Mouse (Mus musculus) lung, postnatal 0 days (tissue): Measurements from ENCODE around the gene Gpx7. TPM values are rescaled to one million over a fixed set of nuclear protein-coding genes. Genes with fewer than 3 reads are reported as not detected.

ENCODE experiments used
- ATAC-seq: fragments of 200-750 bp; cut with Nextera tagmentation; 2 replicates; pipeline ENCODE4 v1.8.0; 2017; ENCODE audit warnings: moderate library complexity
- DNase-seq: peaks from one replicate; pipeline ENCODE4 v3.0.0-alpha.2; 2016; ENCODE audit warnings: low spot score
- H3K27ac ChIP-seq: fragments of 300-500 bp; sonication (generic); 2 replicates; pipeline ENCODE4 v1.5.1; 2014; ENCODE audit warnings: antibody characterized with exemption, mild to moderate bottlenecking, low read length, mixed read lengths
- H3K27me3 ChIP-seq: fragments of 300-500 bp; sonication (generic); replicated peaks from 2 replicates; pipeline ENCODE4 v1.6.1; 2014; ENCODE audit warnings: low read length, mixed read lengths; ENCODE audit not compliant: insufficient read depth
- H3K36me3 ChIP-seq: fragments of 300-500 bp; sonication (generic); 2 replicates; pipeline ENCODE4 v1.6.1; 2014; ENCODE audit warnings: low read length, mixed read lengths; ENCODE audit not compliant: insufficient read depth
- H3K4me1 ChIP-seq: fragments of 300-500 bp; sonication (generic); 2 replicates; pipeline ENCODE4 v1.6.1; 2014; ENCODE audit warnings: antibody characterized with exemption, low read depth, low read length, mixed read lengths; ENCODE audit not compliant: insufficient read depth
- H3K4me2 ChIP-seq: fragments of 300-500 bp; sonication (generic); replicated peaks from 2 replicates; pipeline ENCODE4 v1.6.1; 2014; ENCODE audit warnings: low read depth, mild to moderate bottlenecking, low read length, moderate library complexity, mixed read lengths
- H3K4me3 ChIP-seq: fragments of 300-500 bp; sonication (generic); 2 replicates; pipeline ENCODE4 v1.5.1; 2014; ENCODE audit warnings: low read depth, low read length
- H3K9ac ChIP-seq: fragments of 300-500 bp; sonication (generic); replicated peaks from 2 replicates; pipeline ENCODE4 v1.6.1; 2014; ENCODE audit warnings: low read depth, mild to moderate bottlenecking
- H3K9me3 ChIP-seq: fragments of 300-500 bp; sonication (generic); 2 replicates; pipeline ENCODE4 v1.6.1; 2016; ENCODE audit warnings: low read length, mixed read lengths
- CTCF ChIP-seq: IDR thresholded peaks from 2 replicates; pipeline ENCODE4 v1.5.1; 2016; ENCODE audit warnings: antibody characterized with exemption, mild to moderate bottlenecking
- EP300 ChIP-seq: IDR thresholded peaks from 2 replicates; pipeline ENCODE4 v1.6.1; 2016; ENCODE audit warnings: antibody characterized with exemption, mild to moderate bottlenecking, control low read depth
- WGBS: fragments of 180-500 bp; shearing (Covaris S2); extraction: QIAGEN DNeasy Blood & Tissue Kit; methylation state at CpG from one replicate; pipeline ENCODE4 v1.1.7; 2014; 5-methylcytosine and 5-hydroxymethylcytosine counted together
- polyA plus RNA-seq: library from polyadenylated mRNA; unstranded; fragments of >200 nt; fragmentation: Nextera tagmentation; extraction: Ambion mirVana; gene quantifications from 2 replicates; pipeline ENCODE4 v1.2.1, GENCODE M21; 2015

Gene Gpx7
- polyA plus RNA-seq: 68.5 and 70.3 TPM in 2 replicates

DNA sequence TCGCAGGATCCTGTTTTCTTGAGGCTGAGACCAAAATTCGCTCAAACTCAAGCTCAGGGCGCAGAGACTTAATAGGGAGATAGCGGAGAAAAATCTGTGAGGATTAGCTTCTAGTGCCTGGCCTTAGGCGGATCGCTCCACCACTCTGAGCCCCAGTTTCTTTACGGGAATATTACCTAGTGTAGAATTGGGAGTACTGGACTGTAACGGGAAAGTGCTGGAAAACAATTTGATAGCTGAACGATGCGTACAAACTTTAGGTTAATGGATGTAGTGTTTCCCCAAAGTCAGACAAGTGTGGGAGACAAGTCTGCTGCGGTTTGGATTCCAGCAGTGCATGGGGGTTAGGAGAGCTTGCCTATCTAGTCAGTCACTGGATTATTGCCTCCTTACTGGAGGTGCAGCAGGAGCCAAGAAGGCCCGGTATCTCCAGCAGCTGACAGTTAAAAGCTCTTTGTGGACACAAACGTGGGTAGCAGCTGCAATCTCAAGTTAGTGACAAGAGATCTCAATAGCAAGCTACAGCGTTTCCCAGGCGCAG lies at the start of gene Gpx7:
Gene Gpx7 (minus strand): TSS at position 101 of the 541 bp plus-strand sequence.
- Histone ChIP-seq H3K4me3 (peak within 1 kb of the TSS; percentile 49), H3K4me2 (peak within 1 kb of the TSS; percentile 80), H3K36me3 (no peaks in the 10 kb centered on the region), H3K27me3 (no peaks in the 10 kb centered on the region), H3K4me1 (peaks cover 3% of the 10 kb centered on the region; the same call in 1 of the 2 replicates), H3K9ac (peak within 1 kb of the TSS; percentile 73), H3K9me3 (no peaks in the 10 kb centered on the region), H3K27ac (peak within 1 kb of the TSS; percentile 90)
- WGBS: 13% methylated on average over 15 of the region's 15 CpGs
- no peak for TF ChIP-seq EP300
- peak; percentile 42 for DNase-seq
- peak; percentile 6; the same call in 1 of the 2 replicates for ATAC-seq

GRCm38 (mm10) chr4:108456028-108456427 lies 49.3 kb upstream of the Gpx7 start:
- Histone ChIP-seq H3K27me3 (no peaks in the 10 kb centered on the region), H3K36me3 (no peaks in the 10 kb centered on the region), H3K9me3 (no peaks in the 10 kb centered on the region), H3K4me2 (no peak overlapping the region), H3K4me1 (no peaks in the 10 kb centered on the region; the same call in 1 of the 2 replicates), H3K4me3 (no peak overlapping the region), H3K27ac (no peak overlapping the region), H3K9ac (no peak overlapping the region)
- 59% methylated on average over 2 of the region's 2 CpGs for WGBS
- DNase-seq (no peak), ATAC-seq (no peak)
- TF ChIP-seq CTCF (no peak), EP300 (no peak)

DNA sequence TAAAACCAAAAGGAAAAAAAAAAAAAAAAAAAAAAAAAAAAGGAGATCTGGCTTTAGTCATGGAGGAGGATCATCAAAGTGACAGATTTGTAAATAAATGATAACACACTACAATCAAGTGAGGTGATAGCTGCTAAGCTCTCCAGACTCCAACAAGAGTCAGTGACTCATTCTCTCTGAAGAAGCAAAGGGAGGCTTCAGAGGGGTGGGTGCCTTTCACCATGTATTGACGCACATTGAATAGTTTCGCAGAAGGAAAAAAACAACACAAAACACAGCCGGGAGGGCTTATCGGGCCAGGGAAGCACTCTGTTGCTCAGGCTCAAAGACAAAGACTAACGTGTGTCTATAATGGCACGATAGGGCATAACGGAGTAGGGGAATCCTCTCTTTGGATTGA lies 41.3 kb upstream of the Gpx7 start:
- no peaks in the 10 kb centered on the region for H3K36me3 ChIP-seq
- no peak overlapping the region for H3K27ac ChIP-seq
- DNase-seq (peak; percentile 56), ATAC-seq (peak; percentile 65)
- H3K4me3 ChIP-seq: no peak overlapping the region
- H3K9ac ChIP-seq: no peak overlapping the region
- no peaks in the 10 kb centered on the region for H3K4me1 ChIP-seq
- 51% methylated on average over 7 of the region's 7 CpGs for WGBS
- H3K4me2 ChIP-seq: no peak overlapping the region
- H3K9me3 ChIP-seq: no peaks in the 10 kb centered on the region
- H3K27me3 ChIP-seq: no peaks in the 10 kb centered on the region
- TF ChIP-seq CTCF (no peak), EP300 (no peak)

DNA sequence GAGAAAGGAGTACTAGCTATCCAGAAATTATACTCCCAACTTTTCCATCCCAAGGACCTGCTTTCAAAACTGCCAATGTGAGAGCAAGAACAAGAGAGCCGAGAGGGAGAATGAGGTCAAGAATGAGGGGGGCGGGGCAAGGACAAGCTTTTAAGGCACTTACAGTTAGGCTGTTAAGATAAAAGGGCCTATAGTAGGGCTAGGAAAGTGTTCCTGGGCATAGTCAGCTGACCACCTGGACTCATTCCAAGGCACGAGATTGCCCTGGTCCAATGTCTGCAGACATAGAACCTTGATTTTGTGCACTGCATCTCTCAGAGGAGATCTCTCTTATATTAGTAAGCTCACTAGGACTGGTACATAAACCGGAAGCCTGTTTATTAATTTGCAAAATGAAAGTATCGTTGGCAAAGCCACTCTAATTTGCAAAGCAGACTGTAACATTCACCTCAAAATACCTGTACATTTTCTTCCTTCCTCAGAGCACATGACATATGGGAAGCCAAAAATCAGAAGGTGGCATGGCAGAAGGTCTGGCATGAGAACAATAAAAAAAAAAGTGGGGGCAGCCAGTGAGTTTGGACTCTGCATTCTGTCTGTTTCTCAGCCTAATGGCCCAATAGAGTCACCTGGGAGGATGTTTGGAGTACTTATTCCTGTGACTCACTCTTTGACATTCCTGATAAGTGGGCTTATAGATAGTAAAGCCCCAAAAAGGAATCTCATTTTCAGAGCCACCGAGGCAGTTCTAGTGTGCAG lies 31.5 kb upstream of the Gpx7 start:
- Histone ChIP-seq H3K4me2 (no peak overlapping the region), H3K27me3 (no peaks in the 10 kb centered on the region), H3K4me3 (no peak overlapping the region), H3K9me3 (no peaks in the 10 kb centered on the region), H3K27ac (no peak overlapping the region), H3K4me1 (no peaks in the 10 kb centered on the region), H3K36me3 (no peaks in the 10 kb centered on the region), H3K9ac (no peak overlapping the region)
- DNase-seq (peak; percentile 84), ATAC-seq (peak; percentile 86)
- WGBS: 41% methylated on average over 6 of the region's 6 CpGs
- peak; percentile 37; the same call in 1 of the 2 replicates for TF ChIP-seq EP300
- no peak for TF ChIP-seq CTCF

DNA sequence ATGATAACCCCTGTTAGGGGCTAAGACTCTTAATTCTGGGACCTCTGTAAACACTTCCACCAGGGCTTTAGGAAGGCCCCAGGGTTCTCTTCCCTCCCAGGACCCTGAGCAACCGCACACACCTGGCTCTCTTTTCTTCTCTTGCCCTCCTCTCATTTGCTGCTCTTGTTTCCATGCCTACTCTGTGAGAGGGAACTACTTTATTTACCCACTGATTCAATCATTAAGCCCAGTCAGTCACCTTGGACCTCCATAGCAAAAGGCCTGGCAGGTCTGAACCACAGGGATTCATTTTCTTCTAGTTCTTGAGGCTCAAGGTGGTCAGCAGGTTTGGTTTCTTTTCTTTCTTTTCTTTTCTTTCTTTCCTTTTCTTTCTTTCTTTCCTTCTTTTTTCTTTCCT lies 29.5 kb upstream of the Gpx7 start:
- Histone ChIP-seq H3K9me3 (no peaks in the 10 kb centered on the region), H3K4me2 (no peak overlapping the region), H3K36me3 (no peaks in the 10 kb centered on the region), H3K27ac (no peak overlapping the region), H3K4me3 (no peak overlapping the region), H3K27me3 (no peaks in the 10 kb centered on the region), H3K4me1 (no peaks in the 10 kb centered on the region), H3K9ac (no peak overlapping the region)
- TF ChIP-seq EP300: no peak
- TF ChIP-seq CTCF: no peak
- 71% methylated on average over 1 of the region's 1 CpGs for WGBS
- no peak for DNase-seq
- ATAC-seq: peak; percentile 40

- Histone ChIP-seq H3K4me1 (no peaks in the 10 kb centered on the region), H3K27ac (no peak overlapping the region), H3K36me3 (no peaks in the 10 kb centered on the region), H3K9ac (no peak overlapping the region), H3K9me3 (no peaks in the 10 kb centered on the region), H3K4me3 (no peak overlapping the region), H3K27me3 (no peaks in the 10 kb centered on the region), H3K4me2 (no peak overlapping the region)
- ATAC-seq (peak; percentile 60), DNase-seq (no peak)
- WGBS: 59% methylated on average over 3 of the region's 3 CpGs
- no peak for TF ChIP-seq EP300
- TF ChIP-seq CTCF: no peak
Observed at GRCm38 (mm10) chr4:108435646-108436045, 28.9 kb upstream of the Gpx7 start.
